Mouse (Mus musculus) liver, embryonic 16.5 days (tissue): ENCODE data around the gene Foxp1. TPM values are rescaled to one million over a fixed set of nuclear protein-coding genes. Genes with fewer than 3 reads are reported as not detected.
A peak's percentile ranks its signal among the peaks of the same experiment; 100 is the strongest.

Experiments used
- ATAC-seq: fragments of 200-750 bp; cut with Nextera tagmentation; 2 replicates; pipeline ENCODE4 v1.8.0; 2017; ENCODE audit warnings: low read depth, mild to moderate bottlenecking, moderate number of reproducible peaks, moderate library complexity
- H3K27ac ChIP-seq: fragments of 300-500 bp; sonication (generic); 2 replicates; pipeline ENCODE4 v1.5.1; 2014; ENCODE audit warnings: mild to moderate bottlenecking, low read length
- H3K27me3 ChIP-seq: fragments of 300-500 bp; sonication (generic); 2 replicates; pipeline ENCODE4 v1.6.1; 2014; ENCODE audit warnings: low read depth, low read length, mixed read lengths; ENCODE audit not compliant: control insufficient read depth, insufficient read depth
- H3K36me3 ChIP-seq: fragments of 300-500 bp; sonication (generic); 2 replicates; pipeline ENCODE4 v1.6.1; 2014; ENCODE audit warnings: mild to moderate bottlenecking; ENCODE audit not compliant: control insufficient read depth, insufficient read depth
- H3K4me1 ChIP-seq: fragments of 300-500 bp; sonication (generic); 2 replicates; pipeline ENCODE4 v1.6.1; 2014; ENCODE audit warnings: low read depth, low read length, mixed read lengths; ENCODE audit not compliant: control insufficient read depth
- H3K4me2 ChIP-seq: fragments of 300-500 bp; sonication (generic); 2 replicates; pipeline ENCODE4 v1.6.1; 2014; ENCODE audit warnings: low read depth, low read length, mixed read lengths
- H3K4me3 ChIP-seq: fragments of 300-500 bp; sonication (generic); 2 replicates; pipeline ENCODE4 v1.5.1; 2014; ENCODE audit warnings: low read depth, mild to moderate bottlenecking, low read length
- H3K9ac ChIP-seq: fragments of 300-500 bp; sonication (generic); 2 replicates; pipeline ENCODE4 v1.6.1; 2014; ENCODE audit warnings: low read depth, low read length
- H3K9me3 ChIP-seq: fragments of 300-500 bp; sonication (generic); replicated peaks from 2 replicates; pipeline ENCODE4 v1.6.1; 2016; ENCODE audit warnings: low read length; ENCODE audit not compliant: control insufficient read depth
- WGBS: fragments of 180-500 bp; shearing (Covaris S2); extraction: QIAGEN DNeasy Blood & Tissue Kit; methylation state at CpG from one replicate; pipeline ENCODE4 v1.1.7; 2014; ENCODE audit not compliant: insufficient replicate concordance; 5-methylcytosine and 5-hydroxymethylcytosine counted together
- polyA plus RNA-seq: library from polyadenylated mRNA; unstranded; fragments of >200 nt; fragmentation: Nextera tagmentation; extraction: Ambion mirVana; gene quantifications from 2 replicates; pipeline ENCODE4 v1.2.1, GENCODE M21; 2015

Gene Foxp1
- polyA plus RNA-seq, 1 experiment from 2014 or later = 13.6 TPM

DNA sequence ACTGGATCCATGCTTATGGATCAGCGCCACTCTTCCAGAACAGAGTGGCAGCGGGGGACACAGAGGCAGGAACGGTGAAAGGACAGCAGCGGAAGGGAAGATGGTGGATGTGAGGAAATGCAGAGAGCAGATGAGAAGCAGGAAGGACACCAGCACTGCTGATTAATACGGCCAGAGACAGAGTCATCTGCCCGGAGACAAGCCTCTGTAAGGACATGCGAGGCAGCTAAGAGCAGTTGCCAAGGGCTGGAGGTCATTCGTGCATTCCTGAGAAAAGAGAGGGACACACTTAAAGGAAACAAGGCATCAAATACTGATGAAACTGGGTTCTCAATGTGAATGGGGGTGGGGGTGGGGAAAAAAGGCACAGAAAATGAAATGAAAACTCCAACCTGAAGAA lies 459.6 kb downstream of the Foxp1 start:
- WGBS = 80% methylated on average over 8 of the region's 8 CpGs
- ATAC-seq = no peak
- Histone ChIP-seq H3K27ac (no peak overlapping the region), H3K9me3 (no peaks in the 10 kb centered on the region), H3K36me3 (no peaks in the 10 kb centered on the region), H3K4me1 (no peaks in the 10 kb centered on the region; the same call in 1 of the 2 replicates), H3K9ac (no peak overlapping the region), H3K27me3 (no peaks in the 10 kb centered on the region), H3K4me2 (no peak overlapping the region), H3K4me3 (no peak overlapping the region)

DNA sequence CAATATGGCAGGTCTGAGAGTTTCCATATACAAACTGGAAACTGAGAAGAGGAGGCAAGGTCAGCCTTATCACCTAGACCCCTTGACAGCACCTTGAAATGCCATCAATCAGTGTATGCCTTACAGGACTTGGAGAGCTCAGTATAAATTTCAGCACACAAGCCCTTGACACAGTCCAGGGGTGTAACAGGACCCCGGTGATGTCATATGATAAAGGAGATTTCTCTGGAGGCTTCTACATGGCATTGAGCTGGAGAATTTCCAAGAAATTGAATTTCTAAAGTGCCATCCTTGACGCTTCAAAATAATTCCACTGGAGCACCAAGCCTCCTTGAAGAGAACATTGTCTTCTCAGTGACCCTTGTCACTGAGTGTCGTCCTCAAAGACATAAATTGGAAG lies 463.8 kb downstream of the Foxp1 start:
- H3K4me2 ChIP-seq = no peak overlapping the region
- ATAC-seq = no peak
- 68% methylated on average over 3 of the region's 3 CpGs for WGBS

GRCm38 (mm10) chr6:99057113-99057553 lies 465.4 kb downstream of the Foxp1 start:
- Histone ChIP-seq H3K27ac (no peak overlapping the region), H3K9me3 (no peaks in the 10 kb centered on the region), H3K4me1 (peaks cover 4% of the 10 kb centered on the region; the same call in 1 of the 2 replicates), H3K36me3 (no peaks in the 10 kb centered on the region), H3K27me3 (no peaks in the 10 kb centered on the region), H3K9ac (no peak overlapping the region), H3K4me3 (no peak overlapping the region), H3K4me2 (no peak overlapping the region)
- ATAC-seq = no peak
- 72% methylated on average over 4 of the region's 4 CpGs for WGBS

More for the DNA sequence above, 463.8 kb downstream of the Foxp1 start:
- Histone ChIP-seq H3K9me3 (no peaks in the 10 kb centered on the region), H3K9ac (no peak overlapping the region), H3K4me1 (peaks cover 4% of the 10 kb centered on the region; the same call in 1 of the 2 replicates), H3K4me3 (no peak overlapping the region), H3K27me3 (no peaks in the 10 kb centered on the region), H3K36me3 (no peaks in the 10 kb centered on the region), H3K27ac (no peak overlapping the region)

GRCm38 (mm10) chr6:99056379-99056778 lies 466.1 kb downstream of the Foxp1 start:
- H3K4me1 ChIP-seq = peaks cover 4% of the 10 kb centered on the region; the same call in 1 of the 2 replicates
- peak; percentile 30; the same call in 1 of the 2 replicates for ATAC-seq

DNA sequence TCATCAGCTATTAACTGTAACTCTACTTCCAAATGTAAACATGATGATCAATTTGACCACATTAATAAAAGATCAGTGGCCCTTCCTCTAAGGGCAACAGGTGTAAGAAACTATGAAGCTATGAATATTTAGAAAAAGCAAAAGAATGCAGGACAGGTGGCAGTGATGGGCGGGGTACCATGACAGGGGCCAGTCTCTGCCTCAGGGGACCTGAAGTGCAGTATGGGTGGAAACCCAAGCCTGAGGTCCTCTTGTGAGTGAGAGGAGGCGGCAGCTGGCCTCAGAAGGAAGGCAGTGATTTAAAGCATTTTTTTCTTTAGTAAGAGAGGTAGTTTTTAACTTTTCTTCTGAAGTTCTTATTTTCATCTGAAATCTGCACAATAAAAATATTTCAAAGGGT lies 468.5 kb downstream of the Foxp1 start:
- no peak overlapping the region for H3K9ac ChIP-seq
- no peaks in the 10 kb centered on the region for H3K36me3 ChIP-seq
- peaks cover 4% of the 10 kb centered on the region; the same call in 1 of the 2 replicates for H3K4me1 ChIP-seq
- no peak overlapping the region for H3K27ac ChIP-seq
- no peak overlapping the region for H3K4me3 ChIP-seq
- 76% methylated on average over 2 of the region's 2 CpGs for WGBS
- no peak for ATAC-seq
- H3K9me3 ChIP-seq = no peaks in the 10 kb centered on the region
- H3K4me2 ChIP-seq = no peak overlapping the region
- no peaks in the 10 kb centered on the region for H3K27me3 ChIP-seq

More at GRCm38 (mm10) chr6:99056379-99056778, 466.1 kb downstream of the Foxp1 start:
- Histone ChIP-seq H3K4me2 (no peak overlapping the region), H3K9ac (no peak overlapping the region), H3K27ac (no peak overlapping the region), H3K4me3 (no peak overlapping the region), H3K9me3 (no peaks in the 10 kb centered on the region), H3K36me3 (no peaks in the 10 kb centered on the region), H3K27me3 (no peaks in the 10 kb centered on the region)
- WGBS = 31% methylated on average over 2 of the region's 2 CpGs

DNA sequence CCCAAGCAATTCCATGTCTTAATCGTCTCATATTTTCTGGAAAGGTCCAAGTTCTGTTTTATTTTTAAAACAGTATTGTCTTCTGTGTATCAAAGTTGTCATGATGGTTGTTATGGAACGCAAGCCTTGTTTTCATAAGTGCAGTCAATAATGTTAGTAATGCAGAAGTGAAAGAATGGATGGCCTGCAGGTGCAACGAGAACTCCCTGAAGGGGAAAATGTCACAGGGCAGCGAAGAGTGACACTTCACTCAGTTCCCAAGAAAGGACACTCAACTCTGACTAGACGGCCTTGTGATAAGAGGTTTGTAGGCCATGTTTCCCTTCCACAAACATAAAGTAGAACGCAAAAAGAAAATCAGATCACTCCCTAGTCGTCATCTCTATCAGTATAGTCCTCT lies 469.4 kb downstream of the Foxp1 start:
- no peak overlapping the region for H3K9ac ChIP-seq
- ATAC-seq = no peak
- no peaks in the 10 kb centered on the region for H3K36me3 ChIP-seq
- no peaks in the 10 kb centered on the region for H3K27me3 ChIP-seq
- H3K4me2 ChIP-seq = no peak overlapping the region
- H3K4me3 ChIP-seq = no peak overlapping the region
- H3K9me3 ChIP-seq = no peaks in the 10 kb centered on the region
- peaks cover 4% of the 10 kb centered on the region; the same call in 1 of the 2 replicates for H3K4me1 ChIP-seq
- H3K27ac ChIP-seq = no peak overlapping the region
- 67% methylated on average over 7 of the region's 7 CpGs for WGBS

- H3K4me2 ChIP-seq = no peak overlapping the region
- no peaks in the 10 kb centered on the region; the same call in 1 of the 2 replicates for H3K4me1 ChIP-seq
- no peaks in the 10 kb centered on the region for H3K9me3 ChIP-seq
- no peak overlapping the region for H3K27ac ChIP-seq
- H3K4me3 ChIP-seq = no peak overlapping the region
- ATAC-seq = no peak
- no peaks in the 10 kb centered on the region for H3K27me3 ChIP-seq
- no peaks in the 10 kb centered on the region for H3K36me3 ChIP-seq
- H3K9ac ChIP-seq = no peak overlapping the region
Measured at GRCm38 (mm10) chr6:99051724-99052123, 470.8 kb downstream of the Foxp1 start.

DNA sequence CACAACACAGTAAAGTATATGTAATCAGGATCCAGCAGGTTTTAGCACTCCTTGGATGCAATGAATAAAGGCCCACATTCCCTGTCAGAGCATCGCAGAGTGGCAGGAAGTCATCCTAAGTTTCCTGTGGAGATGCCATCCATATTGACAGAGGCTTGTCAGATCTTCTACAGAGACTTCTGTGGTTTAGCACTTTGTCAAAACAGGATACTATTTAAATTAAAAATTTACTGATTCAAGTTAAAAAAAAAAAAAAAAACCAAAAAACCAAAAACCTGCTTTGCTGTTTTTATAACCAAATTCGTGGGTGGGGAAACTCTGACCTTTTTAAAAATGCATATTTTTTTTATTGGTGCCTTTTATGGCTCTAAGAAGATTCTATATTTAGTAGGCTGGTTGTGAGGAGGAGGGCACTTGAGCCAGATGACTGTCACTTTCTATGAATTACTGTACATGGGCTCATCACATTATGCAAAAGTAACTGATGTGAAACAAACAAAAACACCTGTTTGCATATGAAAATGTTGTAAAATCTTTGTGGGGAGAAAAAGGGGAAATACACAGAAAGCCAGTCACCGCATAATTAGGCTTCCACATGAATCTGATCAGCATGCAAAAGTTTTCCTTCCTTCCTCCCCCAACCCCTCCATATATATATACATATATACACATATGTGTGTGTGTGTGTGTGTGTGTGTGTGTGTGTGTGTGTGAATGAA lies 472.1 kb downstream of the Foxp1 start:
- Histone ChIP-seq H3K9ac (no peak overlapping the region), H3K4me2 (no peak overlapping the region), H3K27ac (no peak overlapping the region), H3K4me1 (no peaks in the 10 kb centered on the region), H3K36me3 (no peaks in the 10 kb centered on the region), H3K9me3 (no peaks in the 10 kb centered on the region), H3K27me3 (no peaks in the 10 kb centered on the region), H3K4me3 (no peak overlapping the region)
- 53% methylated on average over 3 of the region's 3 CpGs for WGBS
- ATAC-seq = no peak

DNA sequence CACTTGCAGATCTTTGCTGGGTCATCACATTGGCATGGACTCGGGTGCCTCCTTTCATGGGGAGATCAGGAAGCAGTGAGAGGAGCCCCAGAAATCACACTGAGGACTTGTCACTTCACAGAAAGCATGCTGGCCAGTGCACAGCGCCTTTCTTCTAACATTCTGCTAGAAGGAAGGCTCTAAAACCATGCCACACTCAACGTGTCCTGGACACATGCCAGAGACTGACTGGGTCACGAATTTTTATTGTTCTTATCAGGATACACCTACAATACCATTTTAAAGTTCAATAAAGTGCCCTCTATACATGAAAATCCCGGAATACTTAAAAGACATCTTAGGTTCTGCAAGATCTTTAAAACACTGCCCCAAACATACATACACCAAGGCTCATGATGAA lies 475.2 kb downstream of the Foxp1 start:
- Histone ChIP-seq H3K27ac (no peak overlapping the region), H3K27me3 (no peaks in the 10 kb centered on the region), H3K4me2 (no peak overlapping the region), H3K4me3 (no peak overlapping the region), H3K4me1 (no peaks in the 10 kb centered on the region), H3K9ac (no peak overlapping the region), H3K9me3 (no peaks in the 10 kb centered on the region), H3K36me3 (no peaks in the 10 kb centered on the region)
- ATAC-seq = no peak
- 58% methylated on average over 5 of the region's 5 CpGs for WGBS
